Mouse (Mus musculus) right cerebral cortex, postnatal 36 days (tissue): Measurements from ENCODE around the gene C1qtnf5.

ENCODE experiments used
- DNase-seq, 2 experiments: peaks; one replicate each; pipeline ENCODE4 v3.0.0; 2022; ENCODE audit warnings: low spot score in 2 of 2, mixed read lengths in 1 of 2

C1qtnf5 gene

GRCm38 (mm10) chr9:44107110-44107509 lies at the start of gene C1qtnf5:
Gene C1qtnf5, plus strand, starts transcription at chr9:44107245.
- DNase-seq = peak in 1 of 2 experiments; percentile 68

DNA sequence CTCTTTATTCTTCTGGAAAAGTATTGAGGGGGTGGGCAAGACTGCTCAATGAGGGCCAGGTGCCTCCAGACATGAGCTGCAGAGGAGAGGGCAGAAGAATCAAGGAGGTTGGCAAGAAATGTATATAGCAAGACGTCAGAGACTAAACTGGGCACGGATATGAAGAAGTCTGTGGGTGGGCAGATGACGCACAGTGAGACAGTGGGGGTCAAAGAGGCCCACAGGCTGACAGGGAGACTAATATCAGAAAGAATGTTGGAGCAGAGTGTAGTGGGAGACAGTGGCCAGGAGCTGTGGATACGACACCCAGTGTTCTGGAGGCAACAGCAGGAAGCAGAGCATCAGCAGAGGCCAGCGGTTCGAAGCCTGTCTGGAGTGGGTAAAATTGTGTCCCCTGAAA lies 48.4 kb upstream of the C1qtnf5 start:
- no peak for DNase-seq

DNA sequence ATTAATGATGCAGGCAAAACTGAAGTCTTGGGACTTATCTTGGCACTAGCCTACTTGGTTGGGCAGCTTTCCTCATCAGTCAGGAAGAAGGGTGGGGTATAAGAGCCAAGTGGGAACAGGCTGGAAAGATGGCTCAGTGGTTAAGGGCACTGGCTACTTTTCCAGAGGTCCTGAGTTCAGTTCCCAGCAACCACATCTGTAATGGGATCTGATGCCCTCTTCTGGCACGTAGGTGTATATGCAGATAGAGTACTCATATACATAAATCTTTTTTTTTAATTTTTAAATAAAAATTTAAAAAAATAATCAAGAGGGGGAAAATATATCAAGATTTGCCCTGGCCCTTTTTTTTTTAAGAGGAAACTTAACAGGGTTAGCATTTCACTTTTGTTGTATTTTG lies 41.9 kb upstream of the C1qtnf5 start:
- DNase-seq = no peak

- peak; percentile 100 for DNase-seq
Observed at GRCm38 (mm10) chr9:44066785-44067225, 40.2 kb upstream of the C1qtnf5 start, which contains the start of gene Usp2. Gene Usp2, plus strand, starts transcription at chr9:44067021.

DNA sequence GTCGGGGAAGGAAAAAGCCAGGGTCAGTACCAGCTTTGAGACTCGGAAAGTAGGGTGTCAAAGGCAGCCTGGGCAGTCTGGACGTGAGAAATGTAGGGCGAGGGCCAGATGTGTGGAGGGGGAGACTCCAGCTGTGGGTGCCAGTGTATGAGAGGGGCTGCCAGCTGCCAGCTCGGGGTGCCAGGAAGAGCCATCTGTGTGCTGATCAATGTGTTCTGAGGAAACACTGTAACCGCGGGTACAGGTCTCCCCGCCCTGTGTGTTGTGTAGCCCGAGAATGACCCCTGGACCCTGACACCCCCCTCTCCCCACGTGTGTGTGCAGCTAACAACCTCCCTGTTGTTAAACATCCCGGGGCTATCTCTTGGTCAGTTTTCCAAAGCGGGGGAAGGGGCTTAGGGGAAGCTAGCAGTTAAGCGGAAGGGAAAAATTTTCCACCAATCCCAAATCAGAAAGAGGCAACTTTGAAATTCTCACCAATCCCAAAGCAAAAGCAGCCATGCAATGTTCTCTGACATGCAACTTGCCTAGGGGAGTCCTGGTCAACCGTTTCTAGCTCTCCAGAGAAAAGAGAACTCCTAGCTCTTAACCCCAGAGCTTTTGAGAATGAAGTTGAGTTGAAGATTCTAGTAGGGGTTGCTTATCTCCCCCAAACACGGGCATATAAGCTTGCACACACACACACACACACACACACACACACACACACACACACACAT lies 39.6 kb upstream of the C1qtnf5 start:
- DNase-seq = no peak

GRCm38 (mm10) chr9:44067960-44068330 lies 39.1 kb upstream of the C1qtnf5 start:
- no peak for DNase-seq

- no peak for DNase-seq
Observed at GRCm38 (mm10) chr9:44069252-44069651, 37.8 kb upstream of the C1qtnf5 start.

DNA sequence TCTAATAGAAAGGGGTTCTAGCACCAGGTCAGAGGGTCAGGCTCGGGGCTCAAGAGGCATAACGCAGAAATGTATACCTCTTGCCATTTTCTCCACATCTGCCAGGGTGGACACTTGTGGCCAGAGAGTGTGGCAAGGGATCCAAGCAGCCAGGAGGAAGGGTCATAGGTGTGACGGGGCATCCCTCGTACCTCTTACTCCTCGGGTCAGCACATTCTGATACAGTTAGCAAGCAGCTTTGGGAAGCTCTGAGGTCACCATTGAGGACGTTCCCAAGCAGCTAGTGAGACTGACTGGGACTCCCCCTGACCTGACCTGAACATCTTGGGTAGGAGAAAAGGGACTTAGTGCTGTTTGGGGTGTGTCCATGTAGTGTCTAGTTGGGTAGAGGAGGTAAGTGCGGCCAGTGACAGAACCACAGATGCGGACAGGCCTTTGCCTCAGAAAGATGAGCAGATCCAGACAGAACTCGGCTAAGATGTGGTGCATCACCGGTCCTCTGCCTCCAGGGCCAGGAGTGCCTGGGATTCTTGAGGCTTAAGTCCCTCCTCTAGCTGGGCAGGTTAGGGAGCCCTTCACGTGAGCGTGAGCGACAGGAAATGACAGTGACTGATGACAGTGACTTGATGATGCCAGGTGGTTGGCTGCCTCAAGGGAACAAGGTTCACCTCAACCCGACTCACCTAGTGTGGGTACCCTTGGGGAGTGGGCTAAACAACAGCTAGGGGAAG lies 36.8 kb upstream of the C1qtnf5 start:
- no peak for DNase-seq

DNA sequence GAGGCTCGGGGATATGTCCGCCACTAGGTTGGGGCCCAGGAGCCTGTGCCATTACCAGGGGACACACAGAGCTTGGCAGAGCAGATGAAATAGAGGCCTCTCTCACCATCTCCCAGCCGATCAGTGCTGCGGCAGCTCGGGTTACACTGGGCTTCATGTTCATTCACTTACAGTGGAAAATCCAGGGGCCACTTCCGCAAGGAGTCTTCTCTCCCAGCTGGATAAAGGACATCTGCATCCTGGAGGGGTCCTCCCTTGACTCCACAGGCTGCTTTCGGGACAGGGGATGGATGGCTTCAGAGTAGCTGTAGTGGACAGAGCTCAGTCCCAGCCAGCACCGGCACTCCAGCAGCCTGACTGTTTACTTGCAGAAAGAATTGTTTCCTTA lies 36.2 kb upstream of the C1qtnf5 start:
- DNase-seq = no peak

DNA sequence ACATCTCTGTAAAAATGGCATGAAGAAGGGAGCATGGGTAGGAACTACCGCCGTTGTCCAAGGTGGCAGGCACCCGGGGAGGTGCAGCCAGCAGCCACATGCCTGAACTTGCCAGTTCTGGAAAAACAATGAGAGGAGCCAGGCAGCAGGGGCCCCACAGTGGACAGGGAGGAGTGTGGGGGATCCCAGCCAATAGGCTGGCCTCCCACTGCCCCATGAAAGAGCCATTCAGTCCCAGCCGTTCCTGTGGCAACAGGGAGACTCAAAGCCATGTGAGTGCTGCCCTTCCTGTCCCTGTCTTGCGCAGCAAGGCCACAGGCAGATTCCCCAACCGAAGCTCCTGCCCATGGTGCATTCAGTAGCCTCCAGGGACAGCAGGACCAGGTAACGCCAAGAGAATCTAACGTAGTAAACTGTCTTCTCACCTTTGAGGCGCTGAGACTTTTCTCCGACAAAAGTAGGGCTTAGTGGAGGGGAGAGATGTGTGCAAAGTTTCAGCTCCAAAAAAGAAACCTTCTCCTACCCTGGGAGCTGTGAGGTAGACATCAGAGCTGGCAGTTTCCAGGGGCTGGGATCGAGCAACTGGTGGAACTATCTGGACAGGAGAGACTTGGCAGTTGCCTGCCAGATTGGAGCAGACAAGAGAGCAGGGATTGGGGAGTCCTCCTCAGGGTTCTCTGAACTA lies 35.0 kb upstream of the C1qtnf5 start:
- DNase-seq = peak in 1 of 2 experiments; percentile 52

DNA sequence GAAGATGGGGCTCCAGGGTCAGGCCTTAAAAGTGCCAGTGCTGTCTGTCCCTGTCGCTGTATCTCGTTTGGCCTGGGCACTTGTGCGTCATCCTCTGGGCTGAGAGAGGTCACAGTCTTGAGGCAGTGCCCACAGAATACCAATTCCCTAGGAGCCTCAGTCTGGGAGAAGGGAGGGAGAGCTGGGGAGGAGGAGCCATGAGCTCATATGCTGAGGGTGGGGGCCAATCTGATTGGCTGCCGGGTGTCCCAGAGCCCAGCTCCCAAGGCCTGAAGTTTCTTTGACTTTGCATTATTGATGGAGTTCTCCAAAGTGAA lies 34.5 kb upstream of the C1qtnf5 start:
- DNase-seq = no peak

DNA sequence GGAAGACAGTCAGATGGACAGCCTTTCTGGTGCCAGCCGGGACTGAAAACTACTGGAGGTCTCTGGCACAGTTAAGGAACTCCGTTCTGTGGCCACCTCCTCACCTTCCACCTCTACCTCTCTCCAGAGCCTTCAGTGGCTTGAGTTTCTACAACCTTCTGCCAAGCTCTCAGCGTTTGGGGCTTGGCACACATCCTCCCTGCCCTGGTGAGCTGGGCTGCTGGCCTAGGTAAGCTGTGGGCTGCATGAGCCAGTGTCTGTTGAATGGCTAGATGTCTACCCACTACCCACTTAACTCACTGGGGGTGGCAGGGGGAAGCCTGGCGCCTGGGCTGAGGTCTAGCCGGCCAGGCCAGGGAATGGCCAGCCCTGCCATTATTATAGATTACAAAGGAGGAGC lies 33.9 kb upstream of the C1qtnf5 start:
- no peak for DNase-seq

- no peak for DNase-seq
Observed at GRCm38 (mm10) chr9:44074395-44075275, 32.4 kb upstream of the C1qtnf5 start.

DNA sequence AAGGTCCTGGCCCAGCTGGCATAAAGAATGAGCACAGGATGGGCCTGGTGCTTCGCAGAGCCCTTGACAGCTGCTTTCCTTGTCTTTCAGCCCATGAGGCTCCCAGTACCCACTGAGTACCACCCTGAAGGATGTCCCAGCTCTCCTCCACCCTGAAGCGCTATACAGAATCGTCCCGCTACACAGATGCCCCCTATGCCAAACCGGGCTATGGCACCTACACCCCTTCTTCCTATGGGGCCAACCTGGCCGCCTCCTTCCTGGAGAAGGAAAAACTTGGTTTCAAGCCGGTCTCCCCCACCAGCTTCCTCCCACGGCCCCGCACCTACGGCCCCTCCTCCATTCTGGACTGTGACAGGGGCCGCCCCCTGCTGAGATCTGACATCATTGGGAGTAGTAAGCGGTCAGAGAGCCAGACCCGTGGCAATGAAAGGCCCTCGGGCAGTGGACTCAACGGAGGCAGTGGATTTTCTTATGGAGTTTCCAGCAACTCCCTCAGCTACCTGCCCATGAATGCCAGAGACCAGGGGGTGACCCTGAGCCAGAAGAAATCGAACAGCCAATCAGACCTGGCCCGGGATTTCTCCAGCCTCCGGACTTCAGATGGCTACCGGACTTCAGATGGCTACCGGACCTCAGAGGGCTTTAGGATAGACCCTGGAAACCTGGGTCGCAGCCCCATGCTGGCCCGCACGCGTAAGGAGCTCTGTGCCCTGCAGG lies 31.6 kb upstream of the C1qtnf5 start:
- no peak for DNase-seq

DNA sequence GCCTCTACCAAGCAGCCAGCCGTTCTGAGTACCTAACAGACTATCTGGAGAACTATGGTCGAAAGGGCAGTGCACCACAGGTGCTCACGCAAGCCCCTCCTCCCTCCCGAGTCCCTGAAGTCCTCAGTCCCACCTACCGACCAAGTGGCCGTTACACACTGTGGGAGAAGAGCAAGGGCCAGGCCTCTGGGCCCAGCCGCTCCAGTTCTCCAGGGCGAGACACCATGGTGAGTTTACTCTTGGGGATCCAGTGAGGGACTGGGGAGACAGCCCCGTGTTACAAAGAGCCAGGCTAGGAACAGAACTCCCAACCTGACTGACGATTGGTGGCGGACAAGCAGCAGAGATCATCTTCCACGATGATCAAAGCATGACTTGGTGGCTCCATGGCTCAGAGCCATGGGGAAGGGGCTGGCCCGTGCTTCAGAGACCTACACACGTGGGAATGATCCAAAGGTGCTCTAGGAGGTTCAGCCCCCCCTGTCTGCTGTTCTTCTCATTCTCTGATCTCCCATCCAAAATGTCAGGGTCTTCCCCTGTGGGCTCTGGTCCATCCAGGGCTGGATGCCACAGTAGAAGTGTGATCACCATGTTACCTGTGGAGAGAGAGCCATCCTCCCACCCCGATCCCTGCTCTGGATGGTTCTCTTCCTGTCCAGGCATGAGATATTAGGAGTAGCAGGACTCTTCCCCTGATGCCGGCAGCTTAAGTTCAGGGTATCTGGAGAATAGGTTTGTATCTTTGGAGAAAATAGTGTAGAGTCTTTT lies 30.9 kb upstream of the C1qtnf5 start:
- DNase-seq = no peak

- DNase-seq = no peak
Observed at GRCm38 (mm10) chr9:44076764-44077120, 30.3 kb upstream of the C1qtnf5 start.

DNA sequence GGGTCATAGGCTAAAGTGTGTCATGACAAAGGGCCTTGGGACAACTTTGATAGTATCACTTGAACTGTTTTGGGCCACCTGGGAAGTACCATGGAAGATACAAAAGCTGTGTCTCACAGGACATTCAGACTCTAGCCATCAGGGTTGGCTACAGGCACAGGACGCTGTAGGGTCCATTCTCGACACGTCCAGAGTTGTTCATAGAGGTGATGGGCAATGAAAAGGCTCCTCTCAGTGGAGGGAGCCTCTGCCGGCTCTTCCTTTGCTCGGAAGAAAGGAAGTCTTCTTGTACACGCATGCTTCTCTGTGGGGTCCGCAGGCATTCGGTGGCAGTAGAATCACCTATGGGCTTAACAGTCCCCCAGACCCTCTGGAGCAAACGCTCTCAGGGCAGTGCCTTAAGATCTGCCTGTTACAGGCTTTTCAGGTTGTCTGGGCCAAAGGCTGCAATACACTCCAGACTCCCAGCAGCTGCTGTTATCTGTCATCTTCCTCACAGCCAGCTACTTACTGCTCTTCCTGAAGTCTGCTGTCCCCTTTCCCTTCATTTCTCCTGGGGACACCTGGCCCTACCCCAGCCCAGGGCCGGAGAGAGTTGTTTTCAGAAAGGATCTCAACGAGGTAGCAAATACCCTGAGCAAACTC lies 29.7 kb upstream of the C1qtnf5 start:
- DNase-seq = no peak

GRCm38 (mm10) chr9:44078136-44078797 lies 28.8 kb upstream of the C1qtnf5 start:
- no peak for DNase-seq

GRCm38 (mm10) chr9:44078955-44079756 lies 27.9 kb upstream of the C1qtnf5 start:
- peak in 1 of 2 experiments; percentile 48 for DNase-seq
